Mouse (Mus musculus): ENCODE measurements around the gene Eif4g1. TPM values are rescaled to one million over a fixed set of nuclear protein-coding genes. Genes with fewer than 3 reads are reported as not detected.
A peak's percentile ranks its signal among the peaks of the same experiment; 100 is the strongest.

The Eif4g1 gene
- polyA plus RNA-seq, 1 experiment from 2014 or later = 141 TPM

DNA sequence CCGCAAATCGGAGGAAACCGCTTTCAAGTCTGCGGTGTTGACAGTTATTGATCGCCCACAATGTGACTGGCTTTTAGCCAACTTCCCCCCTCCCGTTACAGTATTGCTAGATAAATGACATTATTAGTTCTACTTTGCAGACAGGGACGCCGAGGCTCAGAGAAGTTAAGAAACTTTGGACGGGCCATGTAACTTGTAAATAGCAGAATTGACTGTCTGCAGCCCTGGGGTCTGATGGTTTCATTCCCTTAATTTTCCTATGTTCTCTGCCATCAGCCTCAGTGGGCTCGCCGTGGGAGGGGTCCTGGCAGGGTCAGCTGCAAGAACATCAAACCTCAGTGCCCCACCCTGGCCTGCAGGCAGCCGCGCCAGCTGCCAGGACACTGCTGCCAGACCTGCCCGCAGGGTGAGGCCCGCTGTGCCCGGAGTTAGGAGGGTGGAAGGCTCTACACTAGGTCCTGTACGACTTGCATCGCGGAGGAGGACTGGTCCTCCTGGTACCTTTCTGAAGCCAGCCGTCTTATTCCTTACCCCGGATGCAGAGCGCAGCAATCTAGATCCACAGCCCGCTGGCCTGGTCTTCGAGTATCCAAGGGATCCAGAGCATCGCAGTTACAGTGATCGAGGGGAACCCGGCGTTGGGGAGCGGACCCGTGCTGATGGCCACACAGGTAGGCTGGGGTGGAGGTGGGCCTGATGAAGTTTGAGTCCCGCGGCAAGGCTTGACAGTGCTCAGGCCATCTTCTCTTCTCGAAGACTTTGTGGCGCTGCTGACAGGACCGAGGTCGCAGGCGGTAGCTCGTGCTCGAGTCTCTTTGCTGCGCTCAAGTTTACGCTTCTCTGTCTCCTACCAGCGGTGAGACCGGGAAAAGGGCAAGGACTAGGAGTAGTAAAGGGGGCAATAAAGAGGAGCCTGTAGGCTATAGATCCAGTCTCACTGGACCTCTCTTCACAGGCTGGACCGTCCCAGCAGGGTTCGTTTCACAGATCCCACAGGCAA is 65.9 kb downstream of the Eif4g1 start, which contains the start of gene Thpo:
TSS of gene Thpo (minus strand) at position 781 of the 1,000 bp plus-strand sequence.
- no peaks in the 10 kb centered on the region for H3K9me3 ChIP-seq
- peak within 1 kb of the TSS; percentile 75 for H3K4me3 ChIP-seq
- H3K27me3 ChIP-seq = peaks cover 30% of the 10 kb centered on the region
- no peak for ATAC-seq (ENCODE audit: low read depth)
- WGBS = 2% methylated on average over 45 of the region's 45 CpGs
- H3K4me2 ChIP-seq = peak within 1 kb of the TSS; percentile 98
- peak within 1 kb of the TSS; percentile 90 for H3K9ac ChIP-seq
- H3K4me1 ChIP-seq (replicated peaks) = peaks cover 30% of the 10 kb centered on the region
- H3K27ac ChIP-seq (replicated peaks) = peak within 1 kb of the TSS; percentile 78; the same call in 1 of the 2 replicates
- H3K36me3 ChIP-seq = peaks cover 28% of the 10 kb centered on the region

DNA sequence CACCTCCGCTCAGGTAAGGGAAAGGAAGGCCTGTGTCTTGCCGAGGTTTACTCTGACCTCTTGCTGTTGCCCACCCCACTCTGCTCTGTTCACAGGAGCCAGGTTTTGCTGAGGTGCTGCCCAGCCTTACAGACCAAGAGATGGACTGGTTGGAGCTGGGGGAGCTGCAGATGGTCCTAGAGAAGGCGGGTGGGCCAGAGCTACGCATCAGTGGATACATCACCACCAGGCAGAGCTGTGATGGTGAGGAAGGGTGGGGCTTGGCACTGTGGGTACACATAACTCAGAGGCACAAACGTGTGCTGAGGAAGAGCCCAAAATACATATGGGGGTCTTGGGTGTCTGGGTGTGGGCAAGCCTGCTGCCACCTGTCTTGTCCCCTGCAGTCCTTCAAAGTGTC is 67.5 kb downstream of the Eif4g1 start:
- Histone ChIP-seq H3K9me3 (no peaks in the 10 kb centered on the region), H3K4me2 (no peak overlapping the region), H3K27ac (replicated peaks) (no peak overlapping the region), H3K27me3 (peaks cover 30% of the 10 kb centered on the region), H3K4me1 (replicated peaks) (peaks cover 30% of the 10 kb centered on the region), H3K4me3 (no peak overlapping the region), H3K9ac (no peak overlapping the region), H3K36me3 (peaks cover 28% of the 10 kb centered on the region)
- ATAC-seq (ENCODE audit: low read depth) = no peak
- WGBS = 80% methylated on average over 5 of the region's 5 CpGs

DNA sequence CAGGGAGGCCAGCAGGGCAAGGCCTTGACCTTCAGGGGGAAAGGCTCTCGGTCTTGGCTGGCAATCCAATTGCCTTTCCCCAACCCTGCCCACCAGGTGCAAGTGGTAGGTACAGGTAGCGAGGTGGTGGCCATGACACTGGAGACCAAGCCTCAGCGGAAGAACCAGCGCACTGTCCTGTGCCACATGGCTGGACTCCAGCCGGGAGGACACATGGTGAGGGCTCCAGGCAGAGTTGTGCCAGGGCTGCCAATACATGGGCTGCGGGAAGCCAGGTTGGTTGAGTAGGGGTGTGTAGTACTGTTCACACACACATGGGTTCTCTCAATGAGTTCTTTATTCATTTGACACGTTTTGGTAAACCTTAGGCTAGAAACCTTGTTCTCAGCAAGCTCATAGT is 68.1 kb downstream of the Eif4g1 start:
- H3K36me3 ChIP-seq = peaks cover 29% of the 10 kb centered on the region
- H3K27me3 ChIP-seq = peaks cover 30% of the 10 kb centered on the region
- peaks cover 30% of the 10 kb centered on the region for H3K4me1 ChIP-seq (replicated peaks)
- H3K4me2 ChIP-seq = no peak overlapping the region
- H3K4me3 ChIP-seq = no peak overlapping the region
- H3K9me3 ChIP-seq = no peaks in the 10 kb centered on the region
- WGBS = 88% methylated on average over 7 of the region's 7 CpGs
- H3K27ac ChIP-seq (replicated peaks) = no peak overlapping the region
- no peak overlapping the region for H3K9ac ChIP-seq
- ATAC-seq (ENCODE audit: low read depth) = no peak

DNA sequence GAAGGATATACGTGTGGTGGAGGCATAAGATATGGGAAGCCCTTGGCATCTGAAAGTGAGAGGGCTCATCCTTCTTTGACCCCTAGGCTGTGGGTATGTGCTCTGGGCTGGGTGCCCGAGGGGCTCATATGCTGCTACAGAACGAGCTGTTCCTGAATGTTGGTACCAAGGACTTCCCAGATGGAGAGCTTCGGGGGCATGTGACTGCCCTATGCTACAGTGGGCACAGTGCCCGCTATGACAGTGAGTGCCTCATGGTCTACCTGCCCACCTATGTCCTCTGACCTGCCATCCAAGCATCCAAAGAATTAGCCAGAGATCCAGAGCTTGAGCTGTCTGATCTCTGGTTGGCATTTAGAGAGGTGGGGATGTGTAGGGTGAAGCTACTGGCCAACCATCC is 68.7 kb downstream of the Eif4g1 start:
- 91% methylated on average over 5 of the region's 5 CpGs for WGBS
- Histone ChIP-seq H3K27ac (replicated peaks) (no peak overlapping the region), H3K4me3 (no peak overlapping the region), H3K4me2 (no peak overlapping the region), H3K4me1 (replicated peaks) (peaks cover 28% of the 10 kb centered on the region), H3K9me3 (no peaks in the 10 kb centered on the region), H3K9ac (no peak overlapping the region), H3K27me3 (peaks cover 27% of the 10 kb centered on the region), H3K36me3 (peaks cover 35% of the 10 kb centered on the region)
- no peak for ATAC-seq (ENCODE audit: low read depth)

DNA sequence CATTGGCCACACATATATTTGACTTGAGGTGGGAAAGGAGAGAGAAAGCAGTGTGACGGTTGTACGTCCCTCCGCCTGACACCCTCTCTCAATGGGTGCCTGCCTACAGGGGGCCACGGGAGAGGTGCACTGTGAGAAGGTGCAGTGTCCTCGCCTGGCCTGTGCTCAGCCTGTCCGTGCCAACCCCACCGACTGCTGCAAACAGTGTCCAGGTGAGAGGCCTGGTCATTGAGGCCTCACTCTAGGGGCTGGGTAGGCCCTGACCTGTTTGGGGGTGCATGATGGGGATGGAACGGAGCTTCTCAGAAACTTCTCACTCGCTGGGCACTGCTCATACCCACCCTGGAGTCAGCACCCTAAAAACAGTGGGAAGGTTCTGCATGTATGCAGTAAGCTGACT is 71.7 kb downstream of the Eif4g1 start:
- ATAC-seq (ENCODE audit: low read depth) = no peak
- Histone ChIP-seq H3K36me3 (peaks cover 38% of the 10 kb centered on the region), H3K9me3 (no peaks in the 10 kb centered on the region), H3K9ac (no peak overlapping the region), H3K4me2 (no peak overlapping the region), H3K27me3 (peaks cover 15% of the 10 kb centered on the region), H3K4me3 (no peak overlapping the region), H3K4me1 (replicated peaks) (peaks cover under 1% of the 10 kb centered on the region; the same call in 1 of the 2 replicates), H3K27ac (replicated peaks) (no peak overlapping the region)
- WGBS = 89% methylated on average over 9 of the region's 9 CpGs

Other genes with a start within 250 kb of the Eif4g1 start
- gene Abcc5, start 241.9 kb upstream of the Eif4g1 start, polyA plus RNA-seq (2015; fragmentation: Nextera tagmentation; extraction: Ambion mirVana) = 120 and 123 TPM in 2 replicates
- 102 and 103 TPM in 2 replicates for gene Eif2b5, start 169.5 kb upstream of the Eif4g1 start, polyA plus RNA-seq (2015; fragmentation: Nextera tagmentation; extraction: Ambion mirVana)
- gene Dvl3, start 151.3 kb upstream of the Eif4g1 start, polyA plus RNA-seq (2015; fragmentation: Nextera tagmentation; extraction: Ambion mirVana) = 48.5 and 55.4 TPM in 2 replicates
- gene Ap2m1, start 132.8 kb upstream of the Eif4g1 start, polyA plus RNA-seq (2015; fragmentation: Nextera tagmentation; extraction: Ambion mirVana) = 1,020 and 1,063 TPM in 2 replicates
- gene Abcf3, start 119.7 kb upstream of the Eif4g1 start, polyA plus RNA-seq (2015; fragmentation: Nextera tagmentation; extraction: Ambion mirVana) = 72.2 and 81.5 TPM in 2 replicates
- gene Vwa5b2, start 78.8 kb upstream of the Eif4g1 start, polyA plus RNA-seq (2015; fragmentation: Nextera tagmentation; extraction: Ambion mirVana) = 23.8 and 27.0 TPM in 2 replicates
- 15.0 and 16.2 TPM in 2 replicates for gene Eef1akmt4, start 56.7 kb upstream of the Eif4g1 start, polyA plus RNA-seq (2015; fragmentation: Nextera tagmentation; extraction: Ambion mirVana)
- 1.4 TPM in 1 of 2 replicates, not detected in the other for gene Gm49333, start 56.7 kb upstream of the Eif4g1 start, polyA plus RNA-seq (2015; fragmentation: Nextera tagmentation; extraction: Ambion mirVana)
- gene Alg3, start 56.6 kb upstream of the Eif4g1 start, polyA plus RNA-seq (2015; fragmentation: Nextera tagmentation; extraction: Ambion mirVana) = 43.2 and 44.8 TPM in 2 replicates
- 20.8 and 23.7 TPM in 2 replicates for gene Camk2n2, start 47.0 kb upstream of the Eif4g1 start, polyA plus RNA-seq (2015; fragmentation: Nextera tagmentation; extraction: Ambion mirVana)
- 12.2 and 12.8 TPM in 2 replicates for gene Ece2, start 38.5 kb upstream of the Eif4g1 start, polyA plus RNA-seq (2015; fragmentation: Nextera tagmentation; extraction: Ambion mirVana)
- gene Psmd2, start 16.7 kb upstream of the Eif4g1 start, polyA plus RNA-seq (2015; fragmentation: Nextera tagmentation; extraction: Ambion mirVana) = 352 and 361 TPM in 2 replicates
- gene Fam131a, start 24.9 kb downstream of the Eif4g1 start, polyA plus RNA-seq (2015; fragmentation: Nextera tagmentation; extraction: Ambion mirVana) = 26.3 and 27.8 TPM in 2 replicates
- gene Polr2h, start 49.4 kb downstream of the Eif4g1 start, polyA plus RNA-seq (2015; fragmentation: Nextera tagmentation; extraction: Ambion mirVana) = 89.9 and 92.3 TPM in 2 replicates
- gene Clcn2, start 49.4 kb downstream of the Eif4g1 start, polyA plus RNA-seq (2015; fragmentation: Nextera tagmentation; extraction: Ambion mirVana) = 30.8 and 31.4 TPM in 2 replicates
- gene Chrd, start 64.8 kb downstream of the Eif4g1 start, polyA plus RNA-seq (2015; fragmentation: Nextera tagmentation; extraction: Ambion mirVana) = 5.8 and 6.9 TPM in 2 replicates
- 0.99 and 1.5 TPM in 2 replicates for gene Thpo, start 66.2 kb downstream of the Eif4g1 start, polyA plus RNA-seq (2015; fragmentation: Nextera tagmentation; extraction: Ambion mirVana)

Measured in neural tube, embryonic 13.5 days (tissue).